Mouse (Mus musculus) cerebellum, adult 2 months (tissue): ENCODE data around the gene Uba3.

Experiments used
- CTCF ChIP-seq: fragments of 200-500 bp; IDR thresholded peaks from 2 replicates; pipeline ENCODE4 v1.5.1; 2011; ENCODE audit warnings: low read depth, mild to moderate bottlenecking, control low read depth, low read length, moderate library complexity, borderline replicate concordance; ENCODE audit not compliant: insufficient read depth
- POLR2A ChIP-seq: fragments of 200-500 bp; IDR thresholded peaks from 2 replicates; pipeline ENCODE4 v1.6.1; 2011; ENCODE audit warnings: low read length, control low read depth, borderline replicate concordance; ENCODE audit not compliant: insufficient read depth

- no peak for TF ChIP-seq CTCF
- no peak for TF ChIP-seq POLR2A
Observed at GRCm38 (mm10) chr6:97175716-97176115, 29.7 kb downstream of the Uba3 start.
